Mouse (Mus musculus): ENCODE measurements at regions not wholly inside any gene's neighbourhood (a gene's known extent, or its start where the extent isn't known, plus 50 kb on each side); places are given as distances from the start of the nearest gene placed in this dataset.
"Not testable (repeated sequence)": the region's sequence is repeated elsewhere in the genome, so short reads cannot be mapped to it uniquely, and the experiment has no call there.

DNA sequence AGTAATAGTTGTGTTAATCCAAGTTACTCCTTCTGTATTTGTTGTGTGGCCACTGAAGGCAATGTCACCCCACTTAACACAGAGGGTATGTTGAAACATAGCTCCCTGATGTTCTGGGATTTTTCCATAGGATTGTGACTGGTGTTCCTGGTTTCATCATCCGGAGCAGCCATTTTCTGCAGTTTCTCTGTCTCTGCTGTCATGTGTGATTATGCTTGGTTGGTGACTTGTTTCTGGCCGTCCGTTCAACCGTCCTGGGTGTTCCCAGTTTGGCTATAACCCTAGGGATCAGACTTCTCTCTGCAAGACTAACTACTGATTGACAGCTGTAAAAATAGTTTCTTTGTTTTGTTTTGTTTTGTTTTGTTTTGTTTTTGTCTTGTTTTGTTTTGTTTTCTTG is 98.1 kb upstream of the Rpl34 start:
- DNase-seq (ENCODE audit: extremely low read depth, low read depth), result no peak

DNA sequence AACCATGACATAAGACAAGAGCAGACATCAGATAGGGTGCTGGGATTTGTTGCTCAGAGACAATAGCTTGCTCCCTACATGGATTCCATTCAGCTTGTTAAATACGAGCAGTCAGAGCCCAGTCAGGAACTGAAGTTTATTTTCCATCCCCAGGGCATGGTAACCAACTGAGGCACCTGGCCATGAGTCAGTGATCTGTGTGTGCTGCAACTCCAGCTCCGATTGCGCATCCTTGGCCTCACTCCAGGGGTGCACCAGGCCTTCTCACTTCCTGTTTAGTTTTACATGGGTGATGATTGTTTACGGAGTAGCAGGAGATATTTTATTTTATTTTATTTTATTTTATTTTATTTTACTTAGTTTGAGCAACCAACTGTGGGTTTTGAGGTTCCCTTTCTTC is 97.7 kb upstream of the Rpl34 start:
- DNase-seq (ENCODE audit: extremely low read depth, low read depth), result no peak

DNA sequence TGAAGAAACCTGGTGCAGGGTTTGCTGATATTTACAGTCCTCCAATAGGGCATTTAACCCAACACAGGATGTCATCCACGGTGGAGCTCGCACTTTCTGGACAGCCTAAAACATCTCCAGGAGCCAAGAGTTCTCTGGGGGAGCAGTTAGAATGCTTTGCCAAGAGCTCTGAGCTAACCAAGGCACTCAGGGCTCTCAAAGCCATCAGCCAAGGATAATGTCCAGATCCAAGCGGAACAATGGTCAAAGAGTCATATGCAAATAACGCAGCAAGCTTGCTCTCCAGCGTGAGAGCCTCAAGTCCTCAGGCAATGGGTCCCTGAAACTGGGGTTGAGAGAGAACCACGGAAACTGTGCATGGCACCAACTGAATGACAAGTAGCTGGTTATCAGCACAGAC is 96.8 kb upstream of the Rpl34 start:
- no peak for DNase-seq (ENCODE audit: extremely low read depth, low read depth)

DNA sequence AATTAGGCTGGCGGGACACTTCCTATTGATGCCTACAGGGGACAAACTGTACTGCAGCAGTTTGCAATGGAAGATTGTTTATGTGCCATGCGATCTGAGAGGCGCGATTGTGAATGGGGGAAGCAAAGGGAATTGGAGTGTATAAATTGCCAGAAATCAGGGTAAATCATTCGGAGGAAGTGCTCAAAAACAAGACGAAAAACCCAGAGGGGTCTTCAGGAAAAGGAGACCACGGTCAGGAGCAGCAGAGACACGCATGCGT is 89.6 kb upstream of the Rpl34 start:
- DNase-seq (ENCODE audit: extremely low read depth, low read depth), result no peak

DNA sequence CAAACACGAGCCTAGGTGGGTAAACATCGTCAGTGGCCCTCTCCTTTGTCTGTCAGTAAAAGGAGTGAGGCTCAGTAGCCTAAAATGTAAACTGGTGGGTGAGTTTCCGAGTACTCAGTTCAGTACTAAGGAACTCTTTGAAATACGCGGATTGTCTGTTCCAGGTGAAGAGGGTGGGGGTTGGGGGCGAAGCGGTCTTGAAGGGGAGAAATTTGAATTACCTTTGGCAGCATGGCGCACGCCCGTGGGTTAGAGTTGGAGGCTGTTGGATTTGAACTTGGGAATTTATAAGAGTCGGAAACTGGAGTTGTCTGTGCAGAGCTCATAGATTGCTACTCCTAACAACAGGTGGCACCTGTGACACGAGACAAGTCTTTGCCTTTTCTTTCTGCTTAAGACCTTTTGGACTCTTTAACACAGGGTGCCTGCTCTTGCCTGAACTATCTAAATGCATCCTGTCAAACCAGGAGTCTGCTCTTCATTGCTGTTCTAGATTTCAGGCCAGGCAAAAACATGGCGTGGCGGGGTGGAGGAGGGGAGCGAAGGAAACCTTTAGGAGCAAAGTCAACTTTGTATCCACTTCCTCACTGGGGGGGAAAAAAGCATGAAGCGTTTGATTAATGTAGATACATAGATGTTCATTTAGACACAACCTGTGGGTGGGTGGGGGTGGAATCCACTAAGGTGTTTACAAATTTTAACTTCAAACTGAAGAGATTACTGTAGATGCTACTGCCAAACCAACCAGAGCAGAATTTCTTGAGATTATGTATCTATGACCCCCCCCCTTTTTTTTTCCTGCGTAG is 89.0 kb upstream of the Rpl34 start:
- DNase-seq (ENCODE audit: extremely low read depth, low read depth), result no peak

DNA sequence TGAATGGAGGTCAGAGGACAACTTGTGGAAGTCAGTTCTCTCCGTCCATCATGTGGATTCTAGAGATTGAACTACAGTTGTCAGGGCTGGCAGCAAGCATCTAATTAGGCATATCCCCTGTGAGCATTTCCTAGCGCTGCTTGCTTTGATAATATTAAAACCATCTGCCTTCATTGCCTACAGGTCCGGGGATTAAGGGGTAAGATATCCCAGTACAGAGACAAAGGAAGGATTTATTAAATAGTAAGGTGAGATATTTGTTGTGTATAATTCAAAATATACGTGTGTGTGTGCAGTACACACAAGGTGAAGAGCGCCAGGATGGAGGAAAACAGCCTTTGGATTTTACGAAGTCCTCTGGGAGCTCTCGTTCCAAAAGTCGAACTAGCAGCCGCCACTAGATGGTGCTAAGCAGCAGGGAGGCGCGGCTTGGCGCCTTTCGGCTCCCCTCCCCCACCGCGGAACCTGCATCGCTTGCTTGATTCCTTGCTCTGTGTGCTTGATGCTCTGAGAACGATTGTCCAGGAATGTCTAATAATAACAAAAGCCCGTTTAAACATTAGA is 88.4 kb upstream of the Rpl34 start:
- peak; percentile 69 for DNase-seq (ENCODE audit: extremely low read depth, low read depth)

DNA sequence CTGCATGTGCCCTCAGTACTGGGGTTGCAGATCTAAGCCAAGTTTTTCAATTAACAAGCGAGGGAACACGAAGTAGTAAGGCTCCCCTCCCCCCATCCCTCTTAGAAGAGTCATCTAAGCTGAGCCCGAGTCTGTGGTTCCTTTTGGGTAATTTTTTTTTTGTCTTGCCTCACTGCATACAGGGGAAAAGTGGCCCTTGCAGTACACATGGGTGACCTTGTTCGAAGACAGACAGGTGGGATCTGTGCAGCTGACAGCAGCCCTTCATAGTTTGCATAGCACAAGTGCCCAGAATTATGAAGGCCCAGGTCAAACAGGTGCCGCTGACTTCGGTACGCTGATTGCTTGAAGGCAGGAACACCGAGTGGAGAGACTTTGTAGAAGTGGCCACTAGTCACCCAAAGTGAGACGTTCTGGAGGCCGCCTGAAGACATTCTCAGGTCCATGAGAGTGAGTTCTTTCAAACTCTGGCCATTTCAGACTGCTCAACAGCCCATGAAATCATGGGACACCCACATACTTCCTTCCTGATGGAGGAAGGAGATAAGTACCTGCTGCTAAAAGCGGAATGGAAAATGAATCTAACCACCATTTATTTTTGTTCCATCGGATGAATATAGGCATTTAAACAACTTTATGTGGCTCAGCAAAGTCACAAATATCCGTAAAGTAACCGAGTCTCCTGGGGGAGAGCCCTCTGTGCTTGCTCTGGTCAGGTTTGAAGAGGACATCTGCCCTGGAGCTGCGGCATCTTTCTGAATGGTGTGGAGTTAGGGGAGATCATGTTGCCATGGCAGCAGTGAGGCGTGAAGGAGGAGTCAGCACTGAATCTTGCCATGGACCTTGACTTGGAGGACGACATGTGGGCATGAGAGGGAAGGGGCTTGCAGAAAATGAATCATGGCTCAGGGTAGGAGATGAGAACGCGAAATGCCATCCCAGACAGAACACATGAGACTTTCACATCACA is 79.8 kb upstream of the Rpl34 start:
- no peak for DNase-seq (ENCODE audit: extremely low read depth, low read depth)

DNA sequence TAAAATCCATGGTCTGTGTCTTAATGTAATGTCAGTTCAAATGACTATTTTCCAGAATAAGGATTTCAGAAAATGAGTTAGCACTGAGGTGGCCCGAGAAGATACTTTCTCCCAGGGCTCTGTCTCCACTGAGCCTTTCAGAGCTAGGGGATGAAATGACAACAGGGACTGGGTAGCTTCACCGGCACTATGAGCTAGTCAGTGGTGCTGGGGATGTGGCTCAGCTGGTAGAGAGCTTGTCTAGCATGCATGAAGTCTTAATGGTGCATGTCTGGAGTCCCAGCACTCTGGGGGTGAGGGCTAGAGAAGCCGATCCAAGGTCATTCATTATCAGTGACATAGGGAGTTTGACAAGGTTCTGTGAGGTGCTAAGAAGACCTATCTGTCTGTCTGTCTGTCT is 75.1 kb upstream of the Rpl34 start:
- DNase-seq (ENCODE audit: extremely low read depth, low read depth), result no peak

DNA sequence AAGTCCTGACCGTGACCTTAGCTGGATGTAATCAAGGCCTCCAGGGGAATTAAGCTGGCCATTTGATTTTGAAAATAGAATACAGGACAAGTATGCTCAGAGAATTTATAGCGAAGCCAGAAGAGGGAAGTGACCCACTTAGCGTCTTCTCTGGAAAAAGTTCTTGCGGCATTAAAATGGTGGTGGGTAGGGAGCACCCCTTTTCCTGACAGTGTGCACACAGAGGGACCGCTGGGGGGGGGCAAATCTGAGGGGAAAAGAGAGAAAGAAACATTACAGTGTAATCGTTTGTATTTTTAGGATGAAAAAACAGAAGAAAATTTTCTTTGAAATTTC is 74.1 kb upstream of the Rpl34 start:
- no peak for DNase-seq (ENCODE audit: extremely low read depth, low read depth)

DNA sequence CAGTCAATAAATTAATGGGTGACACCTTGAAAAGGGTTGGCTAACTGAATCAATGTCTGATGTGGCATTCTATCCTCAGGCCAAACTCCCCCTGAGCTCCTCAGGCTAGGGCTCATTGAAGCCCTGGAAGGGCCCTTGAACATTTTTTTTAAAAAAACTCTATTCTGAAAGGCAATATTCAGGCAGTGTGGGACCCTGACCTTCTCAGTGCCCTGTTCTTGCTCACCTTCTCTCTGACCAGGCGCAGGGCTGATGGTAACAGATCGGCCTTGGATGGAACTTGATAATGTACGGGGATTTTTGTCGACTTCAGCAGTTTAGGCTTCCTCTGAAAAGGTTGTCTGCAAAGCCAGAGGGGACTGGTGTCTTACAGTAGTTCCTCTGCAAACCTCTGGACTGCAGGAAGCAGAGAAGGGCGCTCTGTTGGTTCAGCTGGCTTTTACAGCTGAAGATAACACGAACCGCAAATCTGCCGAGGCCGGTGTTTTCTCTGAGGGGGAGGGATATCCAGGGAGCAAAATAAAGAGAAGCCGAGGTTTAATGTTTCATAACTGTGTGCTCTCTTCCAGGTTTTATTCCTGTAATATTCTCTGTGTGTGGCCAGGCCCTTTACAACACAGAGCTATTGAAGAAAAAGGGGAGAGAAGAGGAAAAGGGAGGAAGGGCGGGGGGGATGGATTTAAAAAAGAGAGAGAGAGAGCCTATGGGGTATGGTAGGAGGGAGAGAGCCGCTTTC is 73.6 kb upstream of the Rpl34 start:
- DNase-seq (ENCODE audit: extremely low read depth, low read depth), result peak; percentile 56

DNA sequence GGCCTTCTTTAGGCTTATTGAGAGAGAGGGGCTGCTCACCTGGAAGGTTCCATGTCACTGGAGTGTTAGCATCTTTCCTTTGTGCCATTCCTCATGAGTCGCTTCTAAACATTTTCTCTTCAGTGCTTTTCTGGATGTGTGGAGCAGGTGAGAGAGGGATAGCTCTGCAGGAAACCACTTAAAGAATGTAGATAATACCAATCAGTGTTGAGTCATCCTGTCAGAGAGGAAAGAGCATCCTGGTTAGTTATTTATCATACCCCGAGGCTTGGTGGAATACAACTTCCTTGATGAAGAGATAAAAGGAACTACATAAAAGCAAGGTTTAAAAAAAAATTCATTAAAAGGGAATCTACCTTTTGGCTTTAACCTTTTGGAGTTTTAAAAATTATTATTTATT is 69.8 kb upstream of the Rpl34 start:
- DNase-seq (ENCODE audit: extremely low read depth, low read depth), result no peak

DNA sequence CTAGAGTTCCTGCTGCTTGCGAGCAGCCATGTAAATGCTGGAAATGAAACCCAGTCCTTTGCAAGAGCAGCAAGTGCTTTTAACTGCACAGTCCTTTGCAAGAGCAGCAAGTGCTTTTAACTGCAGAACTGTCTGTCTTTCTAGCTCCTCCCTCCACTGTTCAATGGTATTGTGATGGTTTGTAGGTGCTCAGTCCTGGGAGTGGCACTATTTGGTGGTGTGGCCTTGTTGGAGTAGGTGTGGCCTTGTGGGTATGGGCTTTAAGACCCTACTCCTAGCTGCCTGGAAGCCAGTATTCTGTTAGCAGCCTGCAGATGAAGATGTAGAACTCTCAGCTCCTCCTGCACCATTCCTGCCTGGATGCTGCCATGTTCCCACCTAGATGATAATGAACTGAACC is 67.8 kb upstream of the Rpl34 start:
- DNase-seq (ENCODE audit: extremely low read depth, low read depth), result not testable (repeated sequence)

DNA sequence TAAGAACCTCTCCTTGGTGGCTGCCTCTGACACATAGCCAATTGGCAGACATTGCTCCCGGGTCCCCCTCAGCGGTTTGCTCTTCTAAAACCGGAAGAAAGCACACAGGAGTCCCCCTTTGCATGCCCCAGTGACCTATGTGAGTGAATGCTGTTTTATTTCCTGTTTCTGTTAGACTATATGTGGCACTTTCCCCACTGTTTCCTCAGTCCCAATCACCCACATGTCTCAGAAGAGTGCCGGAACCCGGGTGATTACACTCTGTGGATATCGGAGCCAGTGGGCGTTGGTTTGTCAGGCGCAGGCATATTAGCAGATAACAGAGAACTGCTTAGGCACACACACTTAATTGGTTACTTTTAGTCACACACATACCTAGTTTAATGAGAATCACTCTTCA is 66.3 kb upstream of the Rpl34 start:
- DNase-seq (ENCODE audit: extremely low read depth, low read depth), result peak; percentile 68

DNA sequence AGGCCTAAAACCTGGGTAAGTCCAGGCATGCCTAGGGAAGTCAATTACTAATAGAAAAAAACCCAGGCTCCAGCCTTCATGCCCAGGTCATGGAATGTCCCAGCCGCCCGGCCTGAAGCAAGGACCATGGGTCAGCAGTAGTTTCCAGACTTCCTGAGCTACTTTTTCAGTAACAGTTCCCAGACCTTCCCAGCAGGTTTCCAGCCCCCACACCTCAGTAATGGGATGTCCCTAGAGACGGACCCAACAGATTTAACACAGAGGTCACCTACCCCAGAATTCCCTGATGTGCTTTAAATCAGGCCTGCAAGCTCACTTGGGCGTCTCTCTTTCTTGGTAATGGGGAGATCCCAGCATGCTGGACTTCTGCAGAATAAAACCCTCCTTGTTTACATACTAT is 65.2 kb upstream of the Rpl34 start:
- no peak for DNase-seq (ENCODE audit: extremely low read depth, low read depth)

DNA sequence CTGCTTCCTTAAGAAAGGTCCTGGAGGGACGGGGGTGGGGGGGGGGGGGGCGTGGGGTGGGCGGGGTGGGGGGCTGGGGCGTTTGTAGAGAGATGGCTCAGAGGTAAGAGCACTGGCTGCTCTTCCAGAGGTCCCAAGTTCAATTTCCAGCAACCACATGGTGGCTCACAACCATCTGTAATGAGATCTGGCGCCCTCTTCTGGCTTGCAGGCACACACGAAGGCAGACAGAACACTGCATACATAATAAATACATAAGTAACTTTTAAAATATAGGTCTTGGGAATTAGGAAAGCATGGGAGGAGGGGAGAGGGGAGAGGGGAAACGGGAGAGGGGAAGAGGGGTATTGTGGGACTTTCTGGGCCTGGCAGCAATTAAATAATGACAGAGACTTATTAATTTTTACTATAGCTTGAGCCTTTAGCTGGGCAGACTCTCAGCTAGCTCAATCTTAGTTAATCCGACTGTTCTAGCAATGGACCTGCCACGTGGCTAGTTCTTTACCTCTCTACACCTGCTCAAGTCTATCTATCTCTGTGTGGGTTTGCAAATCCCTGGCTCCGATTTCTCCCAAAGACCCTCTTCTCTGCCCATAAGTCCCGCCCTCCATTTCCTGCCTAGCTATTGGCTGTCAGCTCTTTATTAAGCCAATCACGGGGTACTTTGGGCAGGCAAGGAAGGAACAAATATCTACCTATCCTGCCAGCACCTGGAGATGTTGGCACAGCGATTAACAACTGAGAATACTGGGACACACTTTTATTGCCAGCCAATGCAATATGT is 64.1 kb upstream of the Rpl34 start:
- DNase-seq (ENCODE audit: extremely low read depth, low read depth), result no peak

DNA sequence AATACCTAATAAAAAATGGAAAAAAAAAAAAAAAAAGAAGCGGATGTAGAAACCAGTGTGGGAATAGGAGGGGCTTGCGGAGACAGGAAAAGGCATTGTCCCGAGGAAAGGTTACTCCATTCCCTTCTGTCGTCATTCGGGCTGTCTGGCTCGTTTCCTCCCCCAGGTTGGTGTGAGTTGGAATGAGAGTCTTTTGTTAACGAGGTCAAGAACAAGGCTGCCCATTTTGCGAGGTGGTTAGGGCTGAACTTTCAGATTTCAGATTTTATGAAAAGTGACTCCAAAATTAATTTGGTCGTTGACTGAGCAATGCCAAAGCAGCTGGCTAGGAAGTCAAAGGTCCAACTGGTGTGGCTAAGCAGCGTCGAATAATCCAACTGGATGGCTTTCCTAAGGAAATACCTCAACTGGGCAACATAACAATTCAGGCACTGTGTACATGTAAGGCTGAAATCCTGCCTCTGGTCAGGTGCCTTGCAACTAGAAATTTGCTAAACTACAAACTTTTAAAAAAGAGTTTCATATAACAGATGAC is 50.6 kb upstream of the Rpl34 start:
- DNase-seq (ENCODE audit: extremely low read depth, low read depth), result no peak

Data from MEL-GATA-1-ER (cell line).